Mouse (Mus musculus): ENCODE measurements around the gene Ppp1r12b.

DNA sequence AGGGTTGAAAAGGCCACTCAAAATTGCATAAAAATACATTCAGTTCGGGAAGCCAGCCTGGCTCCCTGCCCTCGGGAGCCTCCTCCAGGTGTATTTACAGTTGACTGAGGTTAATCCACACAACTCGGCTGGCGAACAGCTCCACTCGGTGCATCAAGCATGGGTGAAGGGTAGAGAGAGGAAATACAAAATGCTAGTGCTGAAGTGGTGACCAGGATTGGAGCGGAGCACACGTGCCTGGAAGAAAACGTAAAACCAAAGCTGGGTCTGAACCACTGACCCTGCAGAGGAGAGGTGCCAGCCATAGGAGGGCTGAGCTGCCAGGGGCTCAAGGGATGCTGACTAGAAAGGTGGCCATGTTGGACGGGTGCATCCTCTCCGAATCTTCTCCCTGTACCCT, 200.9 kb downstream of the Ppp1r12b start:
- TF ChIP-seq POLR2A (IDR thresholded peaks at IDR 0.05; ENCODE audit: borderline replicate concordance, control insufficient read depth, low read depth, low read length) (no peak), CTCF (IDR thresholded peaks at IDR 0.05; ENCODE audit: control insufficient read depth, insufficient read depth, low read length) (no peak)

All from bone marrow, adult 2 months (tissue).